Mouse (Mus musculus): Measurements from ENCODE around the gene Dis3l2. TPM values are rescaled to one million over a fixed set of nuclear protein-coding genes. Genes with fewer than 3 reads are reported as not detected.

Gene Dis3l2
- polyA plus RNA-seq, 1 experiment from 2014 or later, result 16.6 TPM

DNA sequence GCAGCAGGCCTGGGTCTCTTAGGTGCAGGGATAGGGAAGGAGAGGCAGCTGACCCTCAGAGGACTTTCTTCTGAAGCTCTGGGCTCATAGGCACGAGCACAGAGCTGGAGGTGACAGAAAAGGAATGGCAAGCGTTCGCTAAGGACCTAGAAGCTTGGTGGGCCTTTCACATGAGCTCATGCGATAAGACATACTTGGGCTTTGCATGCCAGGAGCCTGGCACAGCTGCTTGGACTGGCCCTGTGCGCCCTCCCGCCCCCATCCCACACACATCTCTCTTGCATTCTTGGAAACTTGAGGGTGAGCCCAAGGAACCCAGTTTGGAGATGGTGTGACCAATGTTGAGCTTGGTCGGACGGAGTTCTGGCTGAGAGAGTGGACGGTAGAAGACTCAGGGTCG lies 24.9 kb upstream of the Dis3l2 start:
- Histone ChIP-seq H3K4me1 (ENCODE audit: control insufficient read depth, insufficient read depth, low read length) (no peaks in the 10 kb centered on the region), H3K27me3 (ENCODE audit: control insufficient read depth, insufficient read depth, low read length) (0 out of 2 replicates have a peak, but pooled peaks cover 2% of the 10 kb centered on the region), H3K4me2 (ENCODE audit: low read depth, low read length) (no peak overlapping the region), H3K4me3 (ENCODE audit: low read length) (no peak overlapping the region), H3K36me3 (ENCODE audit: control insufficient read depth, insufficient read depth) (no peaks in the 10 kb centered on the region), H3K27ac (ENCODE audit: low read length) (no peak overlapping the region), H3K9ac (ENCODE audit: low read length) (no peak overlapping the region), H3K9me3 (replicated peaks; ENCODE audit: control insufficient read depth, low read length) (no peaks in the 10 kb centered on the region)
- WGBS, result 77% methylated on average over 10 of the region's 10 CpGs
- ATAC-seq (replicated peaks; ENCODE audit: extremely low read depth, insufficient read depth, low FRiP score), result no peak

DNA sequence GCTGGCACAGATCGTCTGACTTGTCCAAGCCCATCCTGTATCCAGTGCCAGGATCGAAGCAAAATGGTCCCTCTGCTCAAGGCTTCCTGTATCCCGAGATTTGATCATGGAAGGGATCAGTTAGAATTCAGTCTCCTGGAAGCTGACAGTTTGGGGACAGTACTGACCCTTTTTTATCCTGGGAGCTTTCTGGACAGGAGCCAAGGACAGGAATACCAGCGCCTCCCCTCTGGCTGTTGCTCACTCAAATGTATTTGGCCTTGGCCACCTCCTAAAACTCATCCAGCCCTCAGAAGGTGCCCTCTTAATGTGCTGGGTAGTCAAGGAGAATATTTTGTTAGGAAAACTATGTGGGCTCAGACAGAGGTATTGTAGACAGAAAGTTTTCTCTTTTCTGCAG lies 16.4 kb upstream of the Dis3l2 start:
- H3K9ac ChIP-seq (ENCODE audit: low read length), result no peak overlapping the region
- no peak overlapping the region for H3K4me3 ChIP-seq (ENCODE audit: low read length)
- ATAC-seq (replicated peaks; ENCODE audit: extremely low read depth, insufficient read depth, low FRiP score), result no peak
- no peaks in the 10 kb centered on the region for H3K36me3 ChIP-seq (ENCODE audit: control insufficient read depth, insufficient read depth)
- 60% methylated on average over 4 of the region's 4 CpGs for WGBS
- H3K27me3 ChIP-seq (ENCODE audit: control insufficient read depth, insufficient read depth, low read length), result 0 out of 2 replicates have a peak, but pooled peaks cover 2% of the 10 kb centered on the region
- no peak overlapping the region for H3K27ac ChIP-seq (ENCODE audit: low read length)
- no peaks in the 10 kb centered on the region for H3K9me3 ChIP-seq (replicated peaks; ENCODE audit: control insufficient read depth, low read length)
- no peak overlapping the region for H3K4me2 ChIP-seq (ENCODE audit: low read depth, low read length)
- H3K4me1 ChIP-seq (ENCODE audit: control insufficient read depth, insufficient read depth, low read length), result no peaks in the 10 kb centered on the region

DNA sequence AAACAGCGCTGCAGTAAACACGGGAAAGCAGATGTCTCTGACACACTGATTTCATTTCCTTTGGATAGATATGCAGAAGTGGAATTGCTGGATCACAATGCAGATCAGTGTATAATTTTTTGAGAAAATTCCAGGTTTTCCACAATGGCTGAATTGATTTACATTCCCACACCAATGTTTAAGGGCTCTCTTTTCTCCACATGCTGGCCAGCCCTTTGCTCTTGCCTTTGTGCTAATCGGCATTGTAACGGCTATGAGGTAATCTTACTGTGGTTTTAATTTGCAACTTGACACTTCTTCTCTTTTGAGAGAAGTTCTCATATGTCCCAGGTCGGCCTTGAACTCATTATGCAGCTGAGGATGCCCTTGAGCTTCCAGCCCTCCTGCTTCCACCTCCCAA lies 12.6 kb upstream of the Dis3l2 start:
- WGBS, result 68% methylated on average over 5 of the region's 5 CpGs
- Histone ChIP-seq H3K36me3 (ENCODE audit: control insufficient read depth, insufficient read depth) (no peaks in the 10 kb centered on the region), H3K9me3 (replicated peaks; ENCODE audit: control insufficient read depth, low read length) (no peaks in the 10 kb centered on the region), H3K27ac (ENCODE audit: low read length) (no peak overlapping the region), H3K27me3 (ENCODE audit: control insufficient read depth, insufficient read depth, low read length) (no peaks in the 10 kb centered on the region), H3K4me2 (ENCODE audit: low read depth, low read length) (no peak overlapping the region), H3K4me1 (ENCODE audit: control insufficient read depth, insufficient read depth, low read length) (no peaks in the 10 kb centered on the region), H3K9ac (ENCODE audit: low read length) (no peak overlapping the region), H3K4me3 (ENCODE audit: low read length) (no peak overlapping the region)
- ATAC-seq (replicated peaks; ENCODE audit: extremely low read depth, insufficient read depth, low FRiP score), result no peak

DNA sequence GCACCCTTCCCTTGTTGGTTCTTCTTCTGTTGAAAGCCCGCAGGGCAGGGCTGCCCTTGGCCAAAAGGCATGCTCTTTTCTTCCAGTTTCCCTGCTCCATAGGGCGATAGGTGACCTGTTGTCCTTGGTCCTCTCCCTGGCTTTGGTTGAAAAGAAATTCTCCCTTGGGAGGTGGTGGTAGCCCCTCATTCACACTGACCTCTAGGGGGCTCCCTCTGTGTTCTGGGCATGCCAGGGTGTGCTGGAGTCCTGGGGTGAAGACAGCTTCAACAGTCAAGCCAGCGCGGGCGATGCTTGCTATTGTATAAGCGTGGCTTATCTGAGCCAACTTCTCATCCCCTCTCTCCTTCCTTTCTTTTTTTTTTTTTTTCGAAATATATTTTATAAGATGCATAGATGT lies 6.7 kb upstream of the Dis3l2 start:
- WGBS, result 50% methylated on average over 7 of the region's 7 CpGs
- ATAC-seq (replicated peaks; ENCODE audit: extremely low read depth, insufficient read depth, low FRiP score), result no peak
- no peaks in the 10 kb centered on the region; the same call in 1 of the 2 replicates for H3K9me3 ChIP-seq (replicated peaks; ENCODE audit: control insufficient read depth, low read length)

DNA sequence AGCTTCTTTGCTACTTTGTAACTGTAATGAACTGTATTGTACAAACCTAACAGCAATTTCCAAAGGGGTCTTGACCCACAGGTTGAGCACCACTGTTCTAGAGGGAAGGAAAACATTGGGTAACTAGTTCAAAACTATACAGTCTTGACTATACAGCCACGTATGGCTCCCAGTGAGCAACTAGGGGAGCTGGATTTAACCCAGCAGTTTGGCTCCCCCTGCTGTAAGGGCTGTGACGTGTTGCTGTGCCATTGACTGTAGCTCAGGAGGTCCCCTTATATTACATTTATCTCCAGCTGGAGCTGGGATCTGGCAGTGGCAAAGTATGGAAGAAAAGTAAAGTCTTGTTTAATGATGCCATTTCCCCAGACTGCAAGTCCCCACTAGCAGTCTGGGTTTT lies 4.9 kb upstream of the Dis3l2 start:
- Histone ChIP-seq H3K9me3 (replicated peaks; ENCODE audit: control insufficient read depth, low read length) (no peaks in the 10 kb centered on the region; the same call in 1 of the 2 replicates), H3K4me3 (ENCODE audit: low read length) (no peak overlapping the region), H3K9ac (ENCODE audit: low read length) (no peak overlapping the region), H3K27ac (ENCODE audit: low read length) (no peak overlapping the region), H3K36me3 (ENCODE audit: control insufficient read depth, insufficient read depth) (no peaks in the 10 kb centered on the region), H3K4me2 (ENCODE audit: low read depth, low read length) (no peak overlapping the region), H3K27me3 (ENCODE audit: control insufficient read depth, insufficient read depth, low read length) (no peaks in the 10 kb centered on the region), H3K4me1 (ENCODE audit: control insufficient read depth, insufficient read depth, low read length) (peaks cover 3% of the 10 kb centered on the region; the same call in 1 of the 2 replicates)
- WGBS, result 48% methylated on average over 2 of the region's 2 CpGs
- ATAC-seq (replicated peaks; ENCODE audit: extremely low read depth, insufficient read depth, low FRiP score), result no peak

More for the DNA sequence above, 6.7 kb upstream of the Dis3l2 start:
- H3K4me3 ChIP-seq (ENCODE audit: low read length), result no peak overlapping the region
- no peaks in the 10 kb centered on the region for H3K27me3 ChIP-seq (ENCODE audit: control insufficient read depth, insufficient read depth, low read length)
- no peak overlapping the region for H3K9ac ChIP-seq (ENCODE audit: low read length)
- no peaks in the 10 kb centered on the region for H3K4me1 ChIP-seq (ENCODE audit: control insufficient read depth, insufficient read depth, low read length)
- H3K4me2 ChIP-seq (ENCODE audit: low read depth, low read length), result no peak overlapping the region
- no peak overlapping the region for H3K27ac ChIP-seq (ENCODE audit: low read length)
- H3K36me3 ChIP-seq (ENCODE audit: control insufficient read depth, insufficient read depth), result no peaks in the 10 kb centered on the region

DNA sequence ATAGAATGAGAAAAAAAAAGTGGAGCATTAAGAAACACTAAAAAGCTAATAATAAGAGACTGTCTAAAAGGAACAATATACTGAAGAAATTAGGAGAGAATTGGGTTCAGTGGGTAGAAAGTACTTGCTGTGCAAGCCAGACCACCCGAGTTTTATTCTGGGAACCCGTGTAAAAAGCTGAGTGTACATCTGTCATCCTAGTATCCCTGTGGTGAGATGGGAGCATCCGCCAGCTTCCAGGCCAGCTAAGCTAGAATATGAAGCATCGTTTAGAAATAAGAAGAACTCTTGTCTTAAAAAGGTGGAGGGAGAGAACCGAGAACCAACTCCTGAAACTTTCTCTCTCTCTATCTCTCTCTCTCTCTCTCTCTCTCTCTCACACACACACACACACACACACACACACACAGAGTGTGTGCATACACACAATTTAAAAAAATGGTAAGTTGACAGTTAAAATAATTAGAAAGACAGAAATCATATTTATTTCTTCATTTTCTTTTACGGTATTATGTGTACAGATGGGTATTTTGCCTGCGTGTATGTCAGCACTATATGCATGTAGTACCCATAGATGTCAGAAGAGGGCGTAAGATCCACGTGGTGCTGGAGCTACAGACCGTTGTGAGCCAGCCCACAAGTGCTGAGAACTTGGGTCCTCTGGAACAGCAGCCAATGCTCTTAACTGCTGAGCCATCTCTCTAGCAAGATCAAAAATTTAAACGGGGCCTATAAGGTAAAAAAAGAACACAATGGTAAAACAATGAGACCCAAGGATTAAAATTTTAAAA lies 4.1 kb upstream of the Dis3l2 start:
- Histone ChIP-seq H3K9me3 (replicated peaks; ENCODE audit: control insufficient read depth, low read length) (no peaks in the 10 kb centered on the region; the same call in 1 of the 2 replicates), H3K27me3 (ENCODE audit: control insufficient read depth, insufficient read depth, low read length) (no peaks in the 10 kb centered on the region), H3K4me2 (ENCODE audit: low read depth, low read length) (no peak overlapping the region), H3K27ac (ENCODE audit: low read length) (no peak overlapping the region), H3K9ac (ENCODE audit: low read length) (no peak overlapping the region), H3K4me3 (ENCODE audit: low read length) (no peak overlapping the region), H3K36me3 (ENCODE audit: control insufficient read depth, insufficient read depth) (no peaks in the 10 kb centered on the region), H3K4me1 (ENCODE audit: control insufficient read depth, insufficient read depth, low read length) (peaks cover 3% of the 10 kb centered on the region; the same call in 1 of the 2 replicates)
- ATAC-seq (replicated peaks; ENCODE audit: extremely low read depth, insufficient read depth, low FRiP score), result no peak
- 66% methylated on average over 11 of the region's 11 CpGs for WGBS

DNA sequence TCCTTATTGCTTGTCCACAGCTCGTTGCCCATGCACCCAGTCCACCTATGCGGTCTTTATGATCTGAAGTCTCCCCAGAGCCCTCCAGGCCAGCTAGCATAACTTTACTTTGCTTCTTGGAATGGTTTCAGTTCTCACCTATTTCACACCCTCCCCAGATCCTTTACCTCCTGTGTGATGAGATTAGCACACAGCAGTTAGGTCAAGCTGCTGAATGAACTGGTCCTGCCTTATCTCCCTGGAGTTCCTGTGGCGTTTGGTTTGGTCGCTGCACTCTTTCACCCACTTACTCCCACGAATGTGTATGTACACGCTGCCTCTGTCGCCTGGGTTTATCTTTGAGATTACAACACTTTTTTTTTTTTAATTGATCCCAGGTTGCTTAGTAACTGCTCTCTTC lies 3.2 kb upstream of the Dis3l2 start:
- WGBS, result 35% methylated on average over 7 of the region's 7 CpGs
- H3K9me3 ChIP-seq (replicated peaks; ENCODE audit: control insufficient read depth, low read length), result no peaks in the 10 kb centered on the region; the same call in 1 of the 2 replicates
- no peak overlapping the region for H3K27ac ChIP-seq (ENCODE audit: low read length)
- ATAC-seq (replicated peaks; ENCODE audit: extremely low read depth, insufficient read depth, low FRiP score), result no peak
- no peak overlapping the region for H3K4me3 ChIP-seq (ENCODE audit: low read length)
- no peak overlapping the region for H3K9ac ChIP-seq (ENCODE audit: low read length)
- H3K36me3 ChIP-seq (ENCODE audit: control insufficient read depth, insufficient read depth), result no peaks in the 10 kb centered on the region
- no peaks in the 10 kb centered on the region for H3K27me3 ChIP-seq (ENCODE audit: control insufficient read depth, insufficient read depth, low read length)
- H3K4me2 ChIP-seq (ENCODE audit: low read depth, low read length), result no peak overlapping the region
- H3K4me1 ChIP-seq (ENCODE audit: control insufficient read depth, insufficient read depth, low read length), result peaks cover 3% of the 10 kb centered on the region; the same call in 1 of the 2 replicates

DNA sequence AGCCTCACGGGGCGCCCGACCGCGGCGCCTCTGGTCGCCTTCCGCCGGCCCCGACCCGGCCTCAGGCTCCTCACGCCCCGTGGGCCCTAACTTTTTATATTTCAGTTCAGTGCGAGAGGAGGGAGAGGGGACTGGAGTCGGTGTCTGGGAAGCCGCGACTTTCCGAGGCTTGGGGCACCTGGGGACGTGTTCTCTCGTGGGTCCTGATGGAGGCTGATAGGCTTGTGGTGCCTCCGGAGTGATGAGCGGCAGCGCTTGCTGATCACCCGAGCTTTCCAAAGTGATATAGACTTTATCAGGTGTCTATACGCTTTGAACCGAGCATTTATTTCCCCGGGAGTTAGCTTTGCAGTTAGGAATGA lies 338 bp downstream of the Dis3l2 start:
- no peaks in the 10 kb centered on the region for H3K27me3 ChIP-seq (ENCODE audit: control insufficient read depth, insufficient read depth, low read length)
- peak; percentile 49 for ATAC-seq (replicated peaks; ENCODE audit: extremely low read depth, insufficient read depth, low FRiP score)

DNA sequence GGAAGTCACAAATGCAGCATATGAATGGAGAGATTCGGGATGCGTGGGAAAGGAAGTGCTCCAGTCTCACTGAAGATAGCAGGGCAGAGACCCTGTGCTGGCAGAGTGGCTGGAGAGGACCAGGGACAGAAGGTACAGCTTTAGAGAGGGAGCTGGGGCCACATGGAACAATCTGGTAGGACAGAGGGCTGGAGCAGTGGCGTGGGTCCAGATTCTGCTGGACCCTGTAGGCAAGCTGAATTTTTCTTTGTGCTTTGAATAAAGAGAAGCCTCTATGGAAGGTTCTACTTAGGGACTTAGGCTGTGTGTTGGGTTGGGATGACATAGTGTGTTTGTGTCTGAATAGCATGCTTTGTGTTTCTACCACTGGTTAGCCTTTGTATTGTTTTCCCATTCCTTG lies 1.9 kb downstream of the Dis3l2 start:
- no peak for ATAC-seq (replicated peaks; ENCODE audit: extremely low read depth, insufficient read depth, low FRiP score)

More for the DNA sequence above, 338 bp downstream of the Dis3l2 start:
- whole genome bisulfite sequencing, result under 1% methylated on average over 27 of the region's 27 CpGs
- Histone ChIP-seq H3K9me3 (replicated peaks; ENCODE audit: control insufficient read depth, low read length) (no peaks in the 10 kb centered on the region; the same call in 1 of the 2 replicates), H3K36me3 (ENCODE audit: control insufficient read depth, insufficient read depth) (no peaks in the 10 kb centered on the region), H3K4me3 (ENCODE audit: low read length) (peak overlapping the region; percentile 92), H3K9ac (ENCODE audit: low read length) (peak overlapping the region; percentile 89), H3K27ac (ENCODE audit: low read length) (peak overlapping the region; percentile 87), H3K4me2 (ENCODE audit: low read depth, low read length) (peak overlapping the region; percentile 95), H3K4me1 (ENCODE audit: control insufficient read depth, insufficient read depth, low read length) (peaks cover 3% of the 10 kb centered on the region; the same call in 1 of the 2 replicates)

More for the DNA sequence above, 1.9 kb downstream of the Dis3l2 start:
- WGBS, result 73% methylated on average over 3 of the region's 3 CpGs
- Histone ChIP-seq H3K4me2 (ENCODE audit: low read depth, low read length) (no peak overlapping the region), H3K27me3 (ENCODE audit: control insufficient read depth, insufficient read depth, low read length) (no peaks in the 10 kb centered on the region), H3K27ac (ENCODE audit: low read length) (no peak overlapping the region), H3K9me3 (replicated peaks; ENCODE audit: control insufficient read depth, low read length) (no peaks in the 10 kb centered on the region), H3K36me3 (ENCODE audit: control insufficient read depth, insufficient read depth) (no peaks in the 10 kb centered on the region), H3K4me3 (ENCODE audit: low read length) (no peak overlapping the region), H3K9ac (ENCODE audit: low read length) (no peak overlapping the region), H3K4me1 (ENCODE audit: control insufficient read depth, insufficient read depth, low read length) (peaks cover 3% of the 10 kb centered on the region; the same call in 1 of the 2 replicates)

Measured in heart, embryonic 16.5 days (tissue).